Mouse (Mus musculus): ENCODE measurements around the gene Rai1. TPM values are rescaled to one million over a fixed set of nuclear protein-coding genes. Genes with fewer than 3 reads are reported as not detected.

Gene Rai1
- total and polyA plus RNA-seq, 3 experiments, result 41.4 to 82.5 (median 46.7) TPM

- DNase-seq, result no peak
These were observed 9.7 kb upstream of the Rai1 start for GRCm38 (mm10) chr11:60094909-60095810.

GRCm38 (mm10) chr11:60099555-60100186, 5.1 kb upstream of the Rai1 start:
- no peak for DNase-seq

DNA sequence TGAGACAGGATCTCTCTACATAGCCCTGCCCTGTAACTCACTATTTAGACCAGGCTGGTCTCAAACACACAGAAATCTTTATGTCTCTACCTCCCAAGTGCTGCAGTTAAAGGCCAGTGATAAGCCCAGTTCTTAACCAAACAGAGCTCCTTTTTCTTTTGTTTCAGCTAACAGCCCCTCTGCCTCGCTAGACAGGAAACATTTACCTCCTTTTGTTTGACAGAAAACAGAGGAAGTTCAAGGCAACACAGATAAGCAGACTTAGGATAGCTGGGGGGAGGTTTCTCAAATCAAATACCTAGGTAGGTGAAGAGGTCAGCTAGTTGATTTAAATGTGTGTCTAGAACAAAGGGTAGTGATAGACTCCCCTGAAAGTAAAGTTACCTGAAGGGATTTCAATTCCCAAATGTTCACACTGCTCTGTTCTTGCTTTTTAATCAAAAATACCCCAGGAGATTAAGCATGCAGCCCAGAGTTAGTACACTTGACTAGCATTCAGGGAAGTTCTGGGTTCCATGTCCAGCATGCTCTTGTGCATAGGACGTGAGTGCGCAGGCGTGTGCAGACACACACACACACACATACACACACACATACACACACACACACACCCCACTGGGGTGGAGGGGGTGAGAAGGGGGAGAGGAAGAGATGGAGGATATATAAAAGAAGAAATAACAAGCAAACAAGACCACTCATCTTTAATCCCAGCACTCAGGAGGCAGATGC, 3.8 kb upstream of the Rai1 start:
- DNase-seq, result no peak

DNA sequence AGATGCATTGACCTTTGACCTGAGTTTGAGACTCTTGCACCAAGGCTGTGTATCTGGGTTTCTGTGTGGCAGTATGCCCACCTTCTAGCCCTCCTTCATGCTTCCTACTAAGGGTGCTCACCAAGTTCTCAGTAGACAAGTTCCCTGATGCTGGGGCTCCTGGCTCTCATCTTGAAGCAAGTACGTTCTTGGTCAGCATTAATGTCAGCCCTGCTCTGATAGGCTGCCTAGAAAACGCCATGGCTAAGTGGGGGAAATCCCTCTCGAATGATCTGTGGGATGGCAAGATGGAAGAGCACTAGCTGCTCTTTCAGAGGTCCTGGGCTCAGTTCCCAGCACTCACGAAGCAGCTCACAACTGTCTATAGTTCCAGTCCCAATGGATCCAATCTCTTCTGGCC, 2.8 kb upstream of the Rai1 start:
- DNase-seq, result no peak

GRCm38 (mm10) chr11:60102664-60103063, 2.1 kb upstream of the Rai1 start:
- DNase-seq, result no peak

- DNase-seq, result no peak
These were observed 1.2 kb upstream of the Rai1 start for GRCm38 (mm10) chr11:60103567-60103966.

DNA sequence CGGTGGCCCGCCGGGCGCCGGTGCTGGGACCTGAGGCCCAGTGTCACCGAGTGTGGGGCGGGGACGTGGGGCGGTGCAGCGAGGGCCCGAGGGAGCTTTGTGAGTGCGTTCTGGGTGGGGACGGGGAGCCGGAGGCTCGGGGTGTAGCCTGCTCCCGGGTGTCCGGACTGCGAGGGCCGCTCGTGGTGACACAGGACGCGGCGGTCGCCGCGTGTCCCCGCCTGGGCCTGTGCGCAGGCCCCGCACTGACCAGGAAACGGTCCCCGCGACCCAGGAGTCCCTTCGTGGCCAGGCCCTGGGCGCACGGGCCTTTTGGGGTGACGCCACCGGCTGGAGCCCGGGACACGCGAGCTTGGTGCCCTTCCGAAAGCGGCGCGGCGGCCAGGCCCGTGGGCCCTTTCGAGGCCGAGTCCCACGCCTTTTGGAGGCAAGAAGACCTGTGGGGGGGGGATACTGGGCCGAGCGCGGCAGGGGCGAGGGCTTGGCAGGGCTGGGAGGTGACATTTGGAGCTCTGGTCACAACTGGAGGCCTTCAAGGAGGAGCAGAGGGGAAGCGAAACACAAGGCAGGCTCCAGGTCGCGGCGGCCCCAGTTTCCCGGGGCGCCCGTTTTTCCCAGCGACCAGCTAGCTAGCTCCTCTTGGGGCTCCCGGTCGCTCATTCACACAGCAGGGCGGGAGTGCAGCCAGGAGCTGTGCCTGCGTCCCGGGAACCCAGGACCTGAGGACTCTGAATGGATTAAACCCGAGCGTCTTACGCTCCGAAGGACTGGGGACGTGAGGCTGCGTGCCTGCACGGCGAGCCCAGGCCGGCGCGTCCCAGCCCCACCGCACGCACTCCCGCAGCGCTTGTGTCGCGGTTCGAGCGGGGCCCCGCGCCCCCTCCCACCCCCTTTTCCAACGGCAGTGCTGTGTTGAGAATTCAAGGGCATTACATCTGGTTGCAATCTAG, 1.1 kb downstream of the Rai1 start:
- peak; percentile 91 for DNase-seq

- peak; percentile 74 for DNase-seq
These were observed 1.8 kb downstream of the Rai1 start for GRCm38 (mm10) chr11:60106543-60107110.

DNA sequence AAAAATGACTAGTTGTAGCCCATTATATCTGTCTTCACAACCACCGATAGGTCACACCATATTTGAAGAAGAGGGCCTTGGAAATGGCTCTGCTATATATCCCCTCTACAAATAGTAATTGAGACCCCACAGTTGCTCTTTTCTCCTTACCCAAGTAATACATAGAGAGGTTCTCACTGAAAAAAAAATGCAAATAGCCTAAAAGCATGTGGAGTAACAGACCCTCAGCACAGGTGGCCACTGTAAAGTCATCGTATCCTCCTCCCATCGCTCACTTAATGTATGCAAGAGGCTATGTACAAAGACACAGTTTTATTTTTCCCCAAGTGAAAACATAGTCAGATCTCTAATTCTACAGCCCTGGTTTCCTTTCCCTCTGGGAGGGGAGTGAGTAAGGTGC, 2.6 kb downstream of the Rai1 start:
- no peak for DNase-seq

DNA sequence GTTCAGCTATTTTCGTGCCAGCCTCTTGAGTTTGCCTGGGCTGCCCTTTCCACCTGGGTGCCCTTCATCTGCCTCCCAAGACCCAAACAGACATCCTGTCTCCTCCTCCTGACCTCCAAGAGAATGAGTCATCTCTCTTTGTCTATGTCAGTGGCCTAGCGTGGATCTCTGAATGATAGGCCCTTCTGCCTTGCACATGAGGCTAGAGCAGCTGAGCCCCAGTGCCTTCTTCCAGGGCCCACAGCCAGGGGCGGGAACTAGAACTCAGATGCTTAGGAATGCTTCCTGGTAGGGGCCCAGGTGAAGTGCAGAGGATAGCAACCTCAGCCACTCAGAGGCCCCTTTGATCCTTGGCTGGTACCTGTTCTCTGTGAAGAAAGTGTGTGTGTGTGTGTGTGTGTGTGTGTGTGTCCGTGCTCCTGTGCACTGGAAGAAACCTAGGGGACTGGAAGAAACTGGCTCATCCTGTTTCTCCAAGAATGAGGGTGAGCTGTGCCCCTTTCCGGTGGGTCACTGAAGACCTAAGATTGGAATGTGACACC, 3.9 kb downstream of the Rai1 start:
- peak; percentile 84 for DNase-seq

GRCm38 (mm10) chr11:60110386-60110785, 5.6 kb downstream of the Rai1 start:
- DNase-seq, result peak; percentile 26

- peak; percentile 55 for DNase-seq
These were observed 6.8 kb downstream of the Rai1 start for GRCm38 (mm10) chr11:60111576-60111975.

DNA sequence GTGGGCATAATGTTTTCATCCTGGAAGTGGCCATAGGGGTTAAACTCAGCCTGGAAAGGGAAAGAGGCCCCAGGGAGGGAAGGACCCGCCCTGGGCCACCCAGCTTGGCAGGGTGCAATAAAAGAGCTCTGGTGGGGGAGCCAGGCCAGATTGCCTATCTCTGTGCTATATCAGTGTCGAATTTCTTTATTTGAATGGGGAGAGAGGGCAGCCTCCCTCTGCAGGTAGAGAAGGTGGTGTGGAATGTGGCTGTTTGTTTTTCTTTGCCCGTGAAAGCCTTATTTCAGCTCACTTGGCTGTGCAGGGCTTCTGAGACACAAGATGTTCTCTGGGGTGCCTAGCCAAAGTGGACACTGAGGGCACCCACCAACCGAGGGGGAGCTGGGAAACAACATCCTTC, 8.8 kb downstream of the Rai1 start:
- no peak for DNase-seq

DNA sequence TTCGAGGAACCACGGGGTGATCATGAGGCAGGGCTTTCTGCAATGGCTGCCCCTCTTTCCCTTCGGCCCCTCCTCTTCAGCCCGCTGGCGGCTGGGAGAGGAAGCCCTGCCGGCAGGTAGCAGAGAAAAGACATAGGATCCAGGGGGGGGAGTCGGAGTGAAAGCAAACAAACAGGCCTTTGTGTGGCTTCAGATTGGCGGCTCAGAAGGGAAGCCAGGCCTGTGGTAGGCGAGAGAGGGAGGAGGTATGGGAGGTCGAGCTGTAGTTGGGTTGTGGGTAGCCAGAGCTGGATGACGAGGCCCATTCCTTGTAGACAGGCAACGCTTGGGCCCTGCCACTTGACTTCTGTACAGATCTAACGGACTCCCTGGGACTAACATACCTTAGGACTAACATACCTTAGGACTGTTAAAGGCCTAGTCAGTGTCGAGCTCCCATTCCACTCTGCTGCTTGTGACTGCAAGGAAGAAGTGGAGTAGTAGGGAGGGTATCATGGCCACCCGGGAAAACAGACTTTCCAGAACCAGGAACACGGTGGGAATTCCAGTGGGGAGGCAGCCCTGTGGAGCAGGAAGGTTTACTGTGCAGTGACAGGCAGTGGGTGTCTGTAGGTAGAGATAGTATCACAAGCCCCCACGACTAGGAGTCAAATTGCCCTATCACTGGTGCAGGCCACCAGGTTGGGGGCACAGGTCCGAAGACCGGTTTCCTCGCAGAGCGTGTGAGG, 9.6 kb downstream of the Rai1 start:
- DNase-seq, result peak; percentile 59

DNA sequence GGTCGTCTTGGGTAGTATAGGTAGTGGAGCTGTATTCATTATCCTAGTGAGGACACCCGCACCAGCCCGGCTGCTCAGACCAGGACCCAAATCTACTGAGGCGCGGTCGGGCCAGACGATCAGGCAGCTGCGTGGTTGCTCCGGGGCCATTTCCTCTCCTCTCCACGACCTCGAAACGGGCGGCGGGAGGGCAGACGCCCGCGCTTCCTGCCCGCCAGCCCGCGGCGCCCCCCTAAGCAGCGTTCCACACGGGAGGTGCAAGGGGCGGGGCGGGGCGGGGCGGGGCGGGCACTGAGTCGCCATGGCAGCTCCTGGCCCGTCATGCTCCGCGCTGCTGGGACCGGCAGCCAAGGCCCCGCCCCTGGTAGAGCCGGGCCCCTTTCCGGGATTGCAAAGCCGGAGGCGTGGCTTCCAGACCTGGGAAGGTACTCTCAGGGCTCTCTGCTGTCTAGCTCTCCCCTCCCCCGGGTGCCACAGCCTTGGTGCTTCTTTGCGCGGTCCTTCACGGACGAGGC, 10.3 kb downstream of the Rai1 start:
- DNase-seq, result peak; percentile 98

DNA sequence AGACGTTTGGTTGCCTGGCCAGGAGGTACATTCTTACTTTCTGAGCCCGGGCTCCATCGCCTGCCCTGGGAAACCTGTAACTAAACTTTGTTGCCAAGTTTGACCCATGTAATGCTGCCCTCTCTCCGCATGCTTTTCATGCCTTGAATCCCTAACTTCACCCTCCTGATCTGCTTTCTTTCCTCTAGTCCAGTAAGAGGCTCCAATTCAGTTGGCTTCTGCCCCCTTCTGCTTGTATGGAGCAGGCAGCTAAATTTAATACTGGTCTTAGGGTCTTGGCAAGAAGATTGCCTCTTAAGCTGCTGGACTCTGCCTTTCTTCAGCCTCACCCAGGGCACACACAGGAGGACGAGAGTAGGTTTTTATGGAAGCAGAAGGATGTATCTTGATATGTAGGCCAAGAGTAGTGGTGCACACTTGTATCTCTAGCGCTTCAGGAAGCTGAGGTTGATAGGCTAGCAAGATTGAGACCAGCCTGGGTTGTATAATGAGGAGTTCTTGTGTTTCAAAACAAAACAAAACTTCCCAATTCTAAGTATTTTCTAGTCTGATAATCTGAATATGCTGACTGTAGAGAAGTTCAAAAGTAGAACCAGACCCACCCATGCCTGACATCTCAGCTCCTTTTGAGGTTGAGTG, 10.9 kb downstream of the Rai1 start:
- no peak for DNase-seq

GRCm38 (mm10) chr11:60120586-60121262, 15.9 kb downstream of the Rai1 start:
- no peak for DNase-seq

DNA sequence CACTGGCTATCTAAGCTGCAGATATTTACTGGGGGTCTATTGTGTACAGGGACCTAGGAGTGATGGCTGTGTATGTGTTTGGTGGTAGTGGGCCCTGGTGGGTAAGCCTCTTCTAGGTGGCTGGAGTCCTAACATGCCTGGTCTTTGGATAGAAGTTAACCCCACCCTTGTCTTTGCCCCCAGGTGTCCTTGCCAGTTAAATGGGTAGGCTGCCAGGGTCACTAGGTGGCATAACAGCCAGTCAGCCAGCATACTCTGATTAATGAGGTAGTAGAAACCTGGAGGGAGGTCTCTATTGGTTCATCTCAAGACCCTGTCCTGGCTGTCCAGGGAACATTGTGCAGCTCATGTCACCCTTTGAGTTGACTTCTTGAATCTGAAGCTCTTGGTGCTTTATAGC, 17.8 kb downstream of the Rai1 start:
- DNase-seq, result peak; percentile 36

- no peak for DNase-seq
These were observed 22.2 kb downstream of the Rai1 start for GRCm38 (mm10) chr11:60127048-60127447.

All from adrenal gland, adult 2 months (tissue).